8 mouse cellular contexts compared by ENCODE assay signal in the genomic region with DNA sequence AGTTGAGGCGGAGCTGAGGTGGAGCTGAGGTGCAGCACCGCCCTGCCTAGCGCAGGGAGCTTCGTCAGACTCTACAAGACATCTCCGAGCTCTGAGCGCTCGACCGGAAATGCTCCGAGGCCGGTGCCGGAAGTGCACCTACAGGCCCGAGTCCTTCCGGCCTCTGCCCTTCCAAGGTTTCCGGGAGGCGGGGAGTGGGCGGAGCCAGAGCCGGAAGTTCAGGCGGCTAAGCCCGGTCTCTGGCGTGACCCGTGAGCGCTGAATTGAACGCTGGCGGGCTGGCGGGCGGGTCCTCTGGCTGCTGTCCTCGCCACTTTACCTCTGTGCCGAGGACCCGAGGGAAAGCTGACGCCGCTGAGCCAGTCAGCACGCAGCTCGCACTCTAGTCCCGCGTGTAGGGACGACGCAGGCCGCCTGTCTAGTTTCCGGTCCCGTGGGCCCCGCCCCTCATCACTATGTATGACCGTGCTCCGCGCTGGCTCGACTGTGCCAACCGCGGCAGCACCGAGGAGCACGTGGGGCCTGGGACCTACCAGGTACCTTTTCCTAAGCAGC. TPM values are rescaled to one million over a fixed set of nuclear protein-coding genes. Genes with fewer than 3 reads are reported as not detected.
A peak's percentile ranks its signal among the peaks of the same experiment; 100 is the strongest.
DNase-seq lines count a peak whose midpoint lies in the region; ATAC-seq and TF ChIP-seq lines count a peak whose summit lies in the region.

TSS of gene Stpg2 (plus strand) at position 251 of the 555 bp plus-strand sequence.

- no peak for TF ChIP-seq CTCF in olfactory bulb, adult 2 months (IDR thresholded peaks at IDR 0.05; ENCODE audit: insufficient read depth, low read depth, low read length)

- H3K9ac ChIP-seq in hindbrain, embryonic 12.5 days = peak within 1 kb of the TSS; percentile 61
- H3K9ac ChIP-seq in lung, embryonic 15.5 days = peak within 1 kb of the TSS; percentile 50

- H3K27me3 ChIP-seq in hindbrain, embryonic 12.5 days = peaks cover 20% of the 10 kb centered on the region
- peaks cover 11% of the 10 kb centered on the region; the same call in 1 of the 2 replicates for H3K27me3 ChIP-seq in lung, embryonic 15.5 days

- WGBS in hindbrain, embryonic 12.5 days = under 1% methylated on average over 47 of the region's 49 CpGs
- 1% methylated on average over 49 of the region's 49 CpGs for WGBS in lung, embryonic 15.5 days
- WGBS in olfactory bulb, adult 2 months = under 1% methylated on average over 49 of the region's 49 CpGs

- peak within 1 kb of the TSS; percentile 55 for H3K4me3 ChIP-seq in hindbrain, embryonic 12.5 days
- peak within 1 kb of the TSS; percentile 68 for H3K4me3 ChIP-seq in lung, embryonic 15.5 days
- peak within 1 kb of the TSS; percentile 81 for H3K4me3 ChIP-seq in olfactory bulb, adult 2 months (ENCODE audit: insufficient read depth, low read depth, low read length)

- 0 out of 2 replicates have a peak, but pooled peaks cover 2% of the 10 kb centered on the region for H3K4me1 ChIP-seq in hindbrain, embryonic 12.5 days
- H3K4me1 ChIP-seq in lung, embryonic 15.5 days = 0 out of 2 replicates have a peak, but pooled peaks cover 5% of the 10 kb centered on the region
- H3K4me1 ChIP-seq in olfactory bulb, adult 2 months (ENCODE audit: control insufficient read depth, insufficient read depth, low read length) = peaks cover 5% of the 10 kb centered on the region; the same call in 1 of the 2 replicates

- H3K27ac ChIP-seq in hindbrain, embryonic 12.5 days = peak within 1 kb of the TSS; percentile 95
- H3K27ac ChIP-seq in lung, embryonic 15.5 days = peak within 1 kb of the TSS; percentile 94
- peak within 1 kb of the TSS; percentile 87 for H3K27ac ChIP-seq in olfactory bulb, adult 2 months (ENCODE audit: insufficient read depth, low read depth, low read length)

- TF ChIP-seq POLR2A in olfactory bulb, adult 2 months (IDR thresholded peaks at IDR 0.05; ENCODE audit: insufficient read depth, low read depth, low read length) = peak; percentile 83

- DNase-seq in WW6 (ENCODE audit: low read depth, low spot score) = peak; percentile 56
- peak; percentile 83 to 93 for DNase-seq in cerebellum, postnatal 4 days (ENCODE audit: low spot score in 2 of 2)
- DNase-seq in frontal cortex, postnatal 25 days (ENCODE audit: low spot score in 2 of 2) = peak; percentile 88 to 91
- peak; percentile 95 for DNase-seq in layer of hippocampus, adult 9-11 months
- DNase-seq in testis, postnatal 14 days (ENCODE audit: low spot score) = peak; percentile 95

- ATAC-seq in hindbrain, embryonic 12.5 days (ENCODE audit: low FRiP score) = peak; percentile 100
- ATAC-seq in lung, embryonic 15.5 days (ENCODE audit: borderline replicate concordance, extremely low read depth, low FRiP score, low TSS enrichment) = peak; percentile 98

- no peaks in the 10 kb centered on the region for H3K36me3 ChIP-seq in hindbrain, embryonic 12.5 days
- H3K36me3 ChIP-seq in lung, embryonic 15.5 days = no peaks in the 10 kb centered on the region

- H3K9me3 ChIP-seq in hindbrain, embryonic 12.5 days (replicated peaks) = no peaks in the 10 kb centered on the region
- no peaks in the 10 kb centered on the region for H3K9me3 ChIP-seq in lung, embryonic 15.5 days

- H3K4me2 ChIP-seq in hindbrain, embryonic 12.5 days (replicated peaks) = peak within 1 kb of the TSS; percentile 59
- H3K4me2 ChIP-seq in lung, embryonic 15.5 days = peak within 1 kb of the TSS; percentile 89

RNA-seq across cellular contexts. Expression of gene Stpg2, which starts in this region (rescaled TPM):
- 0.22 TPM in 1 of 2 replicates, not detected in the other for polyA plus RNA-seq in hindbrain, embryonic 12.5 days (2016; fragmentation: Nextera tagmentation; extraction: Ambion mirVana)
- polyA plus RNA-seq in lung, embryonic 15.5 days (2015; fragmentation: Nextera tagmentation; extraction: Ambion mirVana) = not detected in 2 replicates
- polyA plus RNA-seq in olfactory bulb, adult 2 months (2012; ENCODE audit: insufficient read depth, insufficient read length, low replicate concordance, missing spikeins) = not detected in 2 replicates

Comparison
In these comparisons a context has a peak if more than half of its experiments do, and no peak if none do; other contexts are left out.
1. Peak in every context shown above with its lines: DNase-seq, ATAC-seq, H3K4me3 ChIP-seq and H3K27ac ChIP-seq.
2. Peak in ATAC-seq, H3K4me3 ChIP-seq, H3K27ac ChIP-seq, H3K9ac ChIP-seq and H3K4me2 ChIP-seq in hindbrain, embryonic 12.5 days; RNA of the gene not detected or under 1 TPM.
3. Peak in ATAC-seq, H3K4me3 ChIP-seq, H3K27ac ChIP-seq, H3K9ac ChIP-seq and H3K4me2 ChIP-seq in lung, embryonic 15.5 days; RNA of the gene not detected or under 1 TPM.